Mouse (Mus musculus) left cerebral cortex, adult 2 months (tissue): Measurements from ENCODE around the gene Tcea2. TPM values are rescaled to one million over a fixed set of nuclear protein-coding genes. Genes with fewer than 3 reads are reported as not detected.

ENCODE experiments used
- DNase-seq, 2 experiments: peaks; one replicate each; pipeline ENCODE4 v3.0.0; 2021 to 2022; ENCODE audit warnings: low spot score in 2 of 2, mixed read lengths in 1 of 2; ENCODE audit errors: extremely low spot score in 1 of 2
- H3K27ac ChIP-seq: fragments of 200-600 bp; 2 replicates; pipeline ENCODE4 v1.8.1; 2022
- H3K4me3 ChIP-seq: fragments of 200-600 bp; 2 replicates; pipeline ENCODE4 v1.8.1; 2022
- CTCF ChIP-seq: fragments of 200-600 bp; IDR thresholded peaks from 2 replicates; pipeline ENCODE4 v1.8.1; 2022; ENCODE audit warnings: antibody characterized with exemption, mild to moderate bottlenecking, moderate library complexity
- intact Hi-C: fragments of 180-260 bp; cut with DNase I; formaldehyde crosslinking; loops from one replicate; pipeline ENCODE4 v1.15.1; 2025
- total RNA-seq, 2 experiments: library from RNA; stranded (reverse); gene quantifications; 2 replicates each; pipeline ENCODE4 v1.2.3; 2021

Gene Tcea2
- total RNA-seq, 2 experiments from 2014 or later = 65.7 to 78.1 TPM

- TF ChIP-seq CTCF = peak; percentile 38
Observed at GRCm38 (mm10) chr2:181677096-181677754, 2.9 kb upstream of the Tcea2 start.

GRCm38 (mm10) chr2:181677755-181678098 lies 2.4 kb upstream of the Tcea2 start:
- no peak for TF ChIP-seq CTCF
- Histone ChIP-seq H3K27ac (peak overlapping the region; percentile 70), H3K4me3 (no peak overlapping the region)
- intact Hi-C loops = loop anchor here (1.0 to 5.0 kb wide), 2 partner anchors 18 to 75 kb away; no protein-coding TSS in a partner anchor
- DNase-seq = no peak

More at GRCm38 (mm10) chr2:181677096-181677754, 2.9 kb upstream of the Tcea2 start:
- intact Hi-C loops = loop anchor here (5.0 kb wide), 1 partner anchor 75 kb away; no protein-coding TSS in a partner anchor
- Histone ChIP-seq H3K4me3 (no peak overlapping the region), H3K27ac (peak overlapping the region; percentile 76)
- no peak for DNase-seq

GRCm38 (mm10) chr2:181678780-181679179 lies 1.3 kb upstream of the Tcea2 start:
- peak; percentile 64 to 79 for DNase-seq
- intact Hi-C loops = loop anchor here (1.0 to 5.0 kb wide), 2 partner anchors 19 to 76 kb away; no protein-coding TSS in a partner anchor
- Histone ChIP-seq H3K4me3 (no peak overlapping the region), H3K27ac (peak overlapping the region; percentile 96)
- peak; percentile 99 for TF ChIP-seq CTCF

- H3K27ac ChIP-seq = peak overlapping the region; percentile 96
- no peak for TF ChIP-seq CTCF
- peak in 1 of 2 experiments; percentile 42 for DNase-seq
- intact Hi-C loops = no loop called here
- H3K4me3 ChIP-seq = peak overlapping the region; percentile 95
Observed at GRCm38 (mm10) chr2:181680716-181681117, 607 bp downstream of the Tcea2 start.

GRCm38 (mm10) chr2:181681978-181682377 lies 1.9 kb downstream of the Tcea2 start:
- no peak for DNase-seq
- intact Hi-C loops = no loop called here
- no peak overlapping the region for H3K27ac ChIP-seq
- H3K4me3 ChIP-seq = no peak overlapping the region
- TF ChIP-seq CTCF = no peak

GRCm38 (mm10) chr2:181683381-181683780 lies 3.3 kb downstream of the Tcea2 start:
- DNase-seq = no peak
- H3K4me3 ChIP-seq = no peak overlapping the region
- no peak overlapping the region for H3K27ac ChIP-seq
- intact Hi-C loops = no loop called here
- no peak for TF ChIP-seq CTCF

GRCm38 (mm10) chr2:181684713-181685112 lies 4.6 kb downstream of the Tcea2 start:
- no peak for TF ChIP-seq CTCF
- H3K27ac ChIP-seq = no peak overlapping the region
- no peak for DNase-seq
- no peak overlapping the region for H3K4me3 ChIP-seq
- intact Hi-C loops = no loop called here

GRCm38 (mm10) chr2:181685686-181686085 lies 5.6 kb downstream of the Tcea2 start:
- intact Hi-C loops = no loop called here
- no peak for TF ChIP-seq CTCF
- no peak overlapping the region for H3K4me3 ChIP-seq

GRCm38 (mm10) chr2:181687586-181687985 lies 7.5 kb downstream of the Tcea2 start:
- no peak for TF ChIP-seq CTCF
- no peak overlapping the region for H3K27ac ChIP-seq
- H3K4me3 ChIP-seq = no peak overlapping the region
- no peak for DNase-seq
- intact Hi-C loops = no loop called here

More at GRCm38 (mm10) chr2:181685686-181686085, 5.6 kb downstream of the Tcea2 start:
- DNase-seq = no peak
- H3K27ac ChIP-seq = no peak overlapping the region

GRCm38 (mm10) chr2:181689466-181690160 lies 9.5 kb downstream of the Tcea2 start:
- Histone ChIP-seq H3K27ac (no peak overlapping the region), H3K4me3 (no peak overlapping the region)
- intact Hi-C loops = no loop called here
- no peak for DNase-seq
- TF ChIP-seq CTCF = no peak

- DNase-seq = no peak
- no peak overlapping the region; the same call in 1 of the 2 replicates for H3K27ac ChIP-seq
- intact Hi-C loops = no loop called here
- no peak overlapping the region for H3K4me3 ChIP-seq
- TF ChIP-seq CTCF = no peak
Observed at GRCm38 (mm10) chr2:181691083-181691482, 11.0 kb downstream of the Tcea2 start.

GRCm38 (mm10) chr2:181691571-181691970 lies 11.5 kb downstream of the Tcea2 start:
- H3K27ac ChIP-seq = no peak overlapping the region
- intact Hi-C loops = no loop called here
- H3K4me3 ChIP-seq = no peak overlapping the region
- TF ChIP-seq CTCF = no peak
- DNase-seq = no peak

GRCm38 (mm10) chr2:181692304-181692703 lies 12.2 kb downstream of the Tcea2 start:
- DNase-seq = no peak
- intact Hi-C loops = no loop called here
- no peak overlapping the region for H3K4me3 ChIP-seq
- H3K27ac ChIP-seq = no peak overlapping the region
- TF ChIP-seq CTCF = no peak
